Mouse (Mus musculus): ENCODE data around the gene Hs1bp3. TPM values are rescaled to one million over a fixed set of nuclear protein-coding genes. Genes with fewer than 3 reads are reported as not detected.

Hs1bp3 gene
- total RNA-seq, 2 experiments from 2014 or later: 12.7 to 16.9 TPM

GRCm38 (mm10) chr12:8362400-8362799 is 49.2 kb downstream of the Hs1bp3 start:
- no peak for DNase-seq

- peak in 1 of 2 experiments; percentile 69 for DNase-seq
These were observed 51.1 kb downstream of the Hs1bp3 start for GRCm38 (mm10) chr12:8364321-8364838.

GRCm38 (mm10) chr12:8365336-8365735 is 52.1 kb downstream of the Hs1bp3 start:
- no peak for DNase-seq

GRCm38 (mm10) chr12:8365905-8366576 is 52.8 kb downstream of the Hs1bp3 start:
- no peak for DNase-seq

GRCm38 (mm10) chr12:8366688-8367087 is 53.5 kb downstream of the Hs1bp3 start:
- DNase-seq: no peak

- DNase-seq: no peak
These were observed 58.7 kb downstream of the Hs1bp3 start for GRCm38 (mm10) chr12:8371746-8372510.

GRCm38 (mm10) chr12:8372511-8373180 is 59.4 kb downstream of the Hs1bp3 start:
- DNase-seq: no peak

- DNase-seq: no peak
These were observed 60.5 kb downstream of the Hs1bp3 start for GRCm38 (mm10) chr12:8373741-8374140.

GRCm38 (mm10) chr12:8377169-8377568 is 63.9 kb downstream of the Hs1bp3 start:
- DNase-seq: no peak

- DNase-seq: no peak
These were observed 64.9 kb downstream of the Hs1bp3 start for GRCm38 (mm10) chr12:8377955-8378620.

- DNase-seq: no peak
These were observed 66.7 kb downstream of the Hs1bp3 start for GRCm38 (mm10) chr12:8379795-8380521.

- DNase-seq: no peak
These were observed 67.7 kb downstream of the Hs1bp3 start for GRCm38 (mm10) chr12:8380944-8381343.

- no peak for DNase-seq
These were observed 68.7 kb downstream of the Hs1bp3 start for GRCm38 (mm10) chr12:8381940-8382339.

- DNase-seq: no peak
These were observed 70.6 kb downstream of the Hs1bp3 start for GRCm38 (mm10) chr12:8383822-8384221.

GRCm38 (mm10) chr12:8386451-8387011 is 73.3 kb downstream of the Hs1bp3 start:
- no peak for DNase-seq

- DNase-seq: no peak
These were observed 74.0 kb downstream of the Hs1bp3 start for GRCm38 (mm10) chr12:8387281-8387680.

GRCm38 (mm10) chr12:8388529-8389414 is 75.5 kb downstream of the Hs1bp3 start:
- DNase-seq: peak in 1 of 2 experiments; percentile 27

- DNase-seq: no peak
These were observed 80.0 kb downstream of the Hs1bp3 start for GRCm38 (mm10) chr12:8393226-8393625.

Data from layer of hippocampus, postnatal 36 days (tissue).